Mouse (Mus musculus) megakaryocyte, adult 5-6 weeks (primary cell): Measurements from ENCODE around the gene Slc5a3. TPM values are rescaled to one million over a fixed set of nuclear protein-coding genes. Genes with fewer than 3 reads are reported as not detected.

Experiments used
- ATAC-seq: 2 replicates; pipeline ENCODE4 v1.8.0; 2016; ENCODE audit warnings: mild to moderate bottlenecking, inconsistent platforms; ENCODE audit not compliant: poor library complexity, severe bottlenecking
- total RNA-seq, 2 experiments: library from RNA; stranded (forward) in 1 of 2; stranded (reverse) in 1 of 2; fragments of 153-499, 151-499 nt in 1 of 2; fragments of 221-1000, 200-1000 nt in 1 of 2; gene quantifications; 2 replicates each; pipeline versions ENCODE4 v1.2.3 to v1.2.4; 2015 to 2017

Gene Slc5a3
- total RNA-seq, 2 experiments from 2014 or later = 0.65 to 0.95 TPM

DNA sequence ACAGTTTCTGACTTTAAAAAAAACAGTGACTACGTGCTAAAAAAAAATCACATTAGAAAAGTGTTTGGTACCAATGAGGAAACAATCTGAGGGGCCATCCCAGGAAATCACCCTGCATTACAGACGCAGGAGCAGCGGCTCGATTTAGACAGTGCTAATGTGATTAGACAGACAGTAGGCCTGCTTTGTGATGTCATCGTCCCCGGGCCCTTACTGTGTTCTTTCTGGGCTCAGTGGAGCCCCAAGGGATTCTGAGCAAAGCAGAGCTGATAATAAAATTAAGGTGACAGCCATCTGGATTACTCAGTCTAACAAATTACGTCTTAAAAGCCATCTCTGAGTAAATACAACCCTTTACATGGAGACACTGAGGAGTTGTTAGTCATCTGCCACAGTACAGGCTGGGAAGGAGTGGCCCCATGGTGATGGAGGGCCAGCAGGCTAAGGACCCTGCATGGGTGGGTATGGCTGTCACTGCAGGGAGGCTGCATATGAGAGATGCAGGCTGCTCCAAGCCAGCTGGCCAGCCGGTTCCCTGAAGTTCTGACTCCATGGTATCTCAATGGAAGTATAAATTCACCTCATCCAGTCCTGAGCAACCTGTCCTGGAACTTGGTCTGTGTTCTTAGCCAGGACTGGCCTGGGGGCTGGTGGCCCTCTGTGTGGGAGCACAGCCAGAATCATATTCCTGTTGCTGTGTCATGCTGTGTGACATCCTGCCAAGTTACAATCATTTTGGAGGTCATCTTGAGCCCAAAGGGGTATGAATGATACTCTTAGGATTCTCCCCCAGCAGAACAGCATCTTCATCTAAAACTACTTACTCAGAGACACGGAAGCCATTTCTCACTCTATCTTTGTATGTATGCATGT lies 59.5 kb downstream of the Slc5a3 start:
- ATAC-seq = no peak

DNA sequence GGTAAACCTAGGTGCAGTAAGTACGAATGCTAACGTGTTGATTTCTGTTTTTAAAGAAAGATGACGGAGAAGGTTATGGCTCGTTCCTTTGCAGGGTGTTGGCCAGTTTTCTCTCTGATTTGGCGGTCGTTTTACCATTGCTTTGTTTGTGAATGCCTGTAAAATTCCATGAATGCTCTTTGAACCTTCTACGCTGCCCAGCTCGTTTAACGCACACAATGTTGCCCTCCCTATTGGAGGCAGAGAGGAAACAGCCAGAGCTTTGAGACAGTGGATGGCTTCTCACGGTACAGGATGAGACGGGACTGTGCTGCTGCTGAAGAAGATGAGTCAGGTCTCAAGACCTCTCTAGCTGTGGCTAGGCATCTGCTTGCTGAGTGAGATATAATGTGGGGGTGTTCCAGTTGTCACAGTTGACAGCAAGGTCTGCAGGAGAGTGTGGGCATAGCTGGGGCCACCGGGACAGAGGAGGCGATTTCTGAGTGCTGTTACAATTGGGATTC lies 60.9 kb downstream of the Slc5a3 start:
- ATAC-seq = no peak

DNA sequence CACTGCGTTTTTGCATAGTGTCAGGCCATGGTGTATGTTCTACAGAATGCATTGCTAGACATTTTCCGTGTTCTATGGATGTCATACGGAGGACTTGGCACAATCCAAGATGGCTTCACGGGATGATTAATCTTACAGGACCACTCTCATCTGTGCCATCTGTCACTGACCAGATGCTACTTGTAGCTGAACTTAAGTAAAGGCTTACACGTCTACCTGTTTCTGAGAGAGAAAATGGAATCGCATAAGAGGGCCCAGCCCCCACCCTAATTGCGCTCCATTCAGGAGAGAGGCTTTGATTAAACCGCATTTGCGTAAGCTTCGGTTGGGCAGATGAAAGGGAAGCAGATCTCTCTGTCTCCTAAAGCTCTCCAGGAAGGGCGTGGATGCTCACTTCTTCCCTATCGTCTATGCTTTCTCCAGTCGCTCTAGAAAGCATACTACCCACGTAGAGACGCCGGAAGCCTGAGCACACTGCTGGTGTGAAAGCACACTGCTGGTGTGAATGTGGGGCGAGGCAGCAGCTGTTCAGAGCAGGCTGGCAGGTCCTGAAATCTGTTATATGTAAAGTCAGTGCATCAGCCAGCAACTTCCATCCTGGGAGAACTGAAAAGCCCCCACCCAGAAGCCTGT lies 62.9 kb downstream of the Slc5a3 start:
- ATAC-seq = no peak

DNA sequence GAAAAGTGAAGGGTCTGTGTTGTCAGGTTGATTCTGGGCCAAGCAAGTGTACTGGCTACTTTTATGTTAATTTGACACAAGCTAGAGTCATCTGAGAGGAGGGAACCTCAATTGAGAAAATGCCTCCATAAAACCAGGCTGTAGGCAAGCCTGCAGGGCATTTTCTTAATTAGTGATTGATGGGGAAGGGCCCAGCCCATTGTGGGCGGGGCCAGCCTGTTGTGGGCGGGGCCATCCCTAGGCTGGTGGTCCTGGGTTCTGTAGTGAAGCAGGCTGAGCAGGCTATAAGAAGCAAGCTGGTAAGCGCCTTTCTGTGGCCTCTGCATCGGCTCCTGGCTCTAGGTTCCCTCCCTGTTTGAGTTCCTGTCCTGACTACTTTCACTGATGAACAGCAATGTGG lies 69.1 kb downstream of the Slc5a3 start:
- ATAC-seq = no peak

DNA sequence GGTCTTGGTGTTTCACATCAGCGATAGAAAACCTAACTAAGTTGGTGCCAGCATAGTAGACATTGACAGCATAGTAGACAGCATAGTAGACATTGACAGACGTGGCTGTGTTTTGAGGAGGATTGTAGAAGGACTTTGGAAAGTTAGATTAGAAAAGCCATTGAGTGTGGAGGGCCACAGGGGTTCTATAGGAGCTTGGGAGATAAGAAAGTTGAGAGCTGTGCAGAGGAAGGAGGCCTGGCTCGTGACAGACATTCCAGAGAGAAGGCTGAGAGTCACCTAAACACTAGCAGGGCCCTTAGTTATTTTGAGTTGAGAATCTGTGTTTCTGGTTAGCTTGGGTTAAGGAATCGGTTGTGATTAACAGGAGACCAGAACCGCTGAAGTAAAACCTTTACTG lies 69.5 kb downstream of the Slc5a3 start:
- no peak for ATAC-seq

DNA sequence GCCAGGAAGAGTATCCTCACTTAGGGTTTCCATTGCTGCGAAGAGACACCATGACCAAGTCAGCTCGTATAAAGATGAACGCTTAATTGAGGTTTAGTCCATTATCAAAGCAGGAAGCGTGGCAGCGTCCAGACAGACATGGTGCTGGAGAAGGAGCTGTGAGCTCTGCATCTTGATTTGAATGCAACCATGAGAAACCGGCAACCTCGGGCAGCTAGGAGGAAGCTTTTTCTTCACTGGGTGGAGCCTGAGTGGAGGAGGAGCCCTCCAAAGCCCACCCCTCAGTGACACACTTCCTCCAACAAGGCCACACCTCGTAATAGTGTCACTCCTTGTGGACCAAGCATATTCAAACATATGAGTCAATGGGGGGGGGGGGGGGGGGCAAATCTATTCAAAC lies 71.7 kb downstream of the Slc5a3 start:
- no peak for ATAC-seq

DNA sequence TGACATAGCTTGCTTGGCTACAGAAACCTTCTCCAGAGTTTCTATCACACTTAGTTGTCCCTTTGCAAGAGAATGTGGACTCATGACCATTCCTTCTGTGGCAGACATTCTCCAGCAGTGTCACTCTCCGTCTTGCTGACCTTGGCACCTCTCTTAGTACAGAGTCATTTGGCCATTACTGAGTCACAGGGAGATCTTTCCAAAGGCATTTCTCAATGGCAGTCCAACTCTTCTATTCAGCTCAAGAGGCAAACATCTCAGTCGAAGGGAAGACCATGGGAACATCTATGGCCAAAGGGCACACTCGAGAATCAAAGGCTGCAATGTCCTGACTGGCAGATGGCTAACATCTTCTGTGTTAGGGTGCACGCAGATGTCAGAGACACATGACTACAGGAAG lies 74.4 kb downstream of the Slc5a3 start:
- no peak for ATAC-seq

DNA sequence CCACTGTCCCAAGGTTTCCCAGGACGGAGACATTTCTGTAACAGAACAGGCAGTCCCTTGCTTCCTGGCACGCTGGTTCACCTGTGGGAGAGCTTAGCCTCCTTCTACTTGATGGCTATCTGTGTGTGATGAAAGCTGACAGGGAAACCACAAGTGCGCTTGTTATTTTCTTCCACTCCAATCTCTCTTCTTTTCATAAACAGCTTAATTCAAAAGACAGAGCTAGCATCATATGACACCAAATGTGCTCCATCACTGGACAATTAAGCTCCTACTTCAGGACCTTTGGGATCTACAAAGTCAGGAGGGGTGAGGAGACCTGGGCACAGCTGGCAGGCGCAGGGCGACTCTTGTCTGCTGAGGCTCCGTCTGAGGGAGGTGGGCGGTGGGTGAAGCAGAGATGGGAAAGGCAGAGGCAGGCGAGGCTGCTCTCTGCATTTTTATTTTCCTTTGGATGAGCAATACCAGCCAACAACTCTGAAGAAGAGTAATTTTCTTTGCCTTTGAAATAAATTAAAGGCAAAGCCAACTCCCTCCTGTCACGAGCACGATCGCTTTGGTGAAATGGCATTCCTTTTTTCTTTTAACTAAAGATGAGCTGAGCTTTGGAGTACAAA lies 76.1 kb downstream of the Slc5a3 start:
- no peak for ATAC-seq

DNA sequence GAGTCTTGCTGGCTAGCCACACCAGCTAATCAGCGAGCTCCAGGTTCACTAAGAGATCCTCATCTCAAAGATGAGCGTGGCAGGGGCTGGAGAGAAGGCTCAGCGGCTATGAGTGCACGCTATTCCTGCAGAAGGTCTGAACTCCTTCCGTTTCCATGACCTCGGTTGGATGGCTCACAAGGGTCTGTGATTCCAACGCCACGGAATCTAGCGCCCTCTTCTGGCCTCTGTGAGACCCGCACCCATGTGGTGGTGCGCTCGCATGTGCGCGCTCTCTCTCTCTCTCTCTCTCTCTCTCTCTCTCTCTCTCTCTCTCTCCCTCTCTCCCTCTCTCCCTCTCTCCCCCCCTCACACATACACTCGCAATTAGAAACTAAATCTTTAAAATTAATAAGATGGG lies 78.2 kb downstream of the Slc5a3 start:
- no peak for ATAC-seq

Other genes with a start within 250 kb of the Slc5a3 start
- gene Mrps6, start 52 bp upstream of the Slc5a3 start, total RNA-seq (2015) = 8.9 and 10.2 TPM in 2 replicates
- gene Mrps6, start 52 bp upstream of the Slc5a3 start, total RNA-seq (2017) = 6.6 and 12.8 TPM in 2 replicates
- not detected in 2 replicates for gene Gm49711, start within 50 bp of the Slc5a3 start, total RNA-seq (2015)
- gene Gm49711, start within 50 bp of the Slc5a3 start, total RNA-seq (2017) = not detected in 2 replicates
- not detected in 2 replicates for gene Kcne2, start 234.1 kb downstream of the Slc5a3 start, total RNA-seq (2015)
- not detected in 2 replicates for gene Kcne2, start 234.1 kb downstream of the Slc5a3 start, total RNA-seq (2017)
- gene Smim11, start 243.0 kb downstream of the Slc5a3 start, total RNA-seq (2015) = 68.8 and 83.8 TPM in 2 replicates
- 122 and 134 TPM in 2 replicates for gene Smim11, start 243.0 kb downstream of the Slc5a3 start, total RNA-seq (2017)